Mouse (Mus musculus): Measurements from ENCODE around the gene Maco1.

DNA sequence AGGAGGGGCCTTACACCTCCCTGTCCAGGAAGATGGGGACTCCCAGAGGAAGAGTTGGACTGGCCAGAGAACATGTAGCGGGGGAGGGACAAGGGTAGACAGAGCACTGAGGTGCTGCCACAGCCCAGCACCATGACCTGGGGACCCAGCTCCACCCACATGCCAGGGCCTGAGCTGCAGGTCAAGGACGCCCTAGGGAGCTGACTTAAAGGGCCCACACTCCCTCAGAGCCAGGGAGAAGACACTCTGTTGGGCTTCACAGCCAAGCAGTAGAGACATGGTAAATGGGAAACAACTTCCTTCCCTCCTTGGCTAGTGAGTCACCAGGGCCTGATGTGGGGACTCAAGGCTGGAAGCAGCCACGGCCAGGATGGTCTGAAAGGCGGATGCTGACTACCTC, 94.8 kb downstream of the Maco1 start:
- TF ChIP-seq CTCF (IDR thresholded peaks at IDR 0.05; ENCODE audit: low read depth) (no peak), EP300 (optimal IDR thresholded peaks at IDR 0.05) (no peak)
